Mouse (Mus musculus): Measurements from ENCODE around the gene Atp1a2. TPM values are rescaled to one million over a fixed set of nuclear protein-coding genes. Genes with fewer than 3 reads are reported as not detected.

The Atp1a2 gene
- total RNA-seq, 2 experiments from 2014 or later = 303 to 400 TPM

DNA sequence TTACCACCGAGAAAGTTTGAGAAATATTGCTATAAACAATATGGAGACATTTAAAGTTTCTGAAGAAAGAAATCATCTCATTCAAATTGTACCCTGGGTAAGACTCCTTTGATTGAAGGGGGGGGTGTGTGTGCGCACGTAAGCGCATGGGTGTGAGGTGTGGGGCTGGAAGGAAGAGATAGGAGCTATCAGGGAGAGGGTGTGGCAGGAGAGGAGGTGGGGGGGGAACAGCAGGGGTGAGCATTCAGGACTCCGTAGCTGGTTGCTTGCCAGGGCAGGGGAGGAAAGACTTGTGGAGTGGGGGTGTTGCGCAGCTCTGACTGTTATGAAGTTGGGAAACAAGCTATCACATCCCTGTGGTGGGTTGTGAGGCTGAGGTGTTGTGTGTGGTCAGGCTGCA is 6.6 kb upstream of the Atp1a2 start:
- no peak for DNase-seq

- DNase-seq = no peak
Observed at GRCm38 (mm10) chr1:172302851-172303250, 5.0 kb upstream of the Atp1a2 start.

GRCm38 (mm10) chr1:172302311-172302710 is 4.4 kb upstream of the Atp1a2 start:
- DNase-seq = no peak

DNA sequence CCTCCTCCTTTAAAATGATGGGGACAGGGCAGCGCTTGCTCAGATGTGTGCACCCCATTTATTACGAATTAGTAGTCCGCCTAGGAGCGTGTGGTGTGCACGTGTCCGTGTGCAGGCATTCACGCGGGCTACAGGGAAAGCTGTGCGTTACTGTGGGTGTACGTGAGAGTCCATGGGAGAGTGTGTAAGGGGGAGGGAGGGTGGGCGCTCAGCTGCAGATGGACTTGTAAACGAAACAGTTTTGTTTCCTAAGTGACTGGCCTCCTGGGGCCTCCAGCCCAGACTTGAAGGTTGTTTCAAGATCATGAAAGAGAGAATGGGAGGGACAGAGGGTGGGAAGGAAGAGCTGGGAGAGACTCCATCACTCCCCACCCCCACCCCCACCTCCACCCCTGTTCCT is 3.3 kb upstream of the Atp1a2 start:
- no peak for DNase-seq

GRCm38 (mm10) chr1:172300247-172300646 is 2.4 kb upstream of the Atp1a2 start:
- DNase-seq = peak; percentile 79

- peak; percentile 43 for DNase-seq
Observed at GRCm38 (mm10) chr1:172299528-172299927, 1.7 kb upstream of the Atp1a2 start.

GRCm38 (mm10) chr1:172296816-172297510 is 901 bp downstream of the Atp1a2 start:
- DNase-seq = peak; percentile 70

GRCm38 (mm10) chr1:172295751-172296197 is 2.1 kb downstream of the Atp1a2 start:
- peak; percentile 62 for DNase-seq

- no peak for DNase-seq
Observed at GRCm38 (mm10) chr1:172293449-172293848, 4.4 kb downstream of the Atp1a2 start.

DNA sequence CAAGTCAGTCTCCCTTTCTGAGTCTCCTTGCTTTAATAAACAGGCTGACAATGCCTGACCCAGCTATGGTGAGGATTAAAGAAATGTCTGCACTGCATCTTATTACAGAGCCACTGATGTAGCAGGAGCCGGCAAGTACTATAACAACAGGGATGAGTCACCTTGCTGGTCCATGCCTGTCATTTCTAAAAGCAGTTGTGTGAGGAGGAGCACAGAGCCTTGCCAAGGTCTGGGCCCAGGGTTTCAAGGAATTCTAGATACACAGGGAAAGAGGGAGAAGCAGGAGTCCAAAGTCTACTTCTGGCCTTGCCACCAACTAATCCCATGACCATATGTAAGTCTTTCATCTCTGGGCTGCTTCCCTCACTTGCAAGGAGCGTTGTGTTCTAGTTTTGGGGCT is 5.0 kb downstream of the Atp1a2 start:
- no peak for DNase-seq

DNA sequence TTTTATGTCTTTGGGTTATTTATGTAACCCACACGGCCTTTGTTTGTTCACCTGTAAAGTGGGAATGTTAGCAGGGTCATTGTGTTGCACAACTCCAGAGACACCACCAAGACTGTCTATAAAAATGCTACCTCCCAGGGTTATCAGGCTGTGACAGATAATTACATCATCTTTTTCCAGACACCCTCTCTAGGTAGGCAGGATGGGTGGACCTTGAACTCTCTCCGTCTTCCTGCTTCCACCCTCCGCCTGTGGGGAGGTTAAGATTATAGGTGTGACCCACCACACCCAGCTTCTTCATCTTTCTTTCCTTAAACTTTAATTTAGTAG is 8.3 kb downstream of the Atp1a2 start:
- no peak for DNase-seq

DNA sequence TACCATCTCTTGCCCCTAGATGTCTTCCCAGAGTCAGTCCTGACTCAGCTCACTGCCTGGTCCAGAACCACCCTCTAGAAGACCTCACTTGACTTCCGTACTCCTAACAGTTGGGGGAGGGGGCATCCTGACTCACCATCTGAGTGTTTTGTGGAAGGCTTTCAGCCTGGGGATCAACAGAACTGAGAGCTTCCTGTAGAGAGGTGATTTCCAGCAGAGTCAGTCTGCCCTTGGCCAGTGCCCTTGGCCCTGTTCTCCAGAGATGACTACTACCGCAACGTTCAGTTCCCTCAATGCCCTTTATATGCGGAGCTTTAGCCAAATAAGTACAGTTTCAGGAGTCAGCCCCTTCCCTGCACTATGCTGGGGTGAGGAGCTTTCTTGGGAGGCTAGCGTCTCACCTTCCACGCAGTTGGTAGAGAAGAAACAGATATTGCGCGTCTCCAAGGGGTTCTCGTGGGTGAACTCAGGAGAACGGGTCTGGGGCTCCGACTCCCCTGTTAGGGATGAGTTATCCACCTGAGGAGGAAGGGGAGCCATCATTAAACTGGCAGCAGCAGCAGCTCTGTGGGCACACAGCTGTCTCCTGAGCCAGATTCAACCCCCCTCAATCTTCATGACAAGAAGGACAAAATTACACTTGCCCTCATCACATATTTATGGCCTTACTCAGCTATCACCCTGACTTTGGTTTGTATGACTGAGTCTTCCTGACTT is 8.8 kb downstream of the Atp1a2 start:
- DNase-seq = peak; percentile 63

DNA sequence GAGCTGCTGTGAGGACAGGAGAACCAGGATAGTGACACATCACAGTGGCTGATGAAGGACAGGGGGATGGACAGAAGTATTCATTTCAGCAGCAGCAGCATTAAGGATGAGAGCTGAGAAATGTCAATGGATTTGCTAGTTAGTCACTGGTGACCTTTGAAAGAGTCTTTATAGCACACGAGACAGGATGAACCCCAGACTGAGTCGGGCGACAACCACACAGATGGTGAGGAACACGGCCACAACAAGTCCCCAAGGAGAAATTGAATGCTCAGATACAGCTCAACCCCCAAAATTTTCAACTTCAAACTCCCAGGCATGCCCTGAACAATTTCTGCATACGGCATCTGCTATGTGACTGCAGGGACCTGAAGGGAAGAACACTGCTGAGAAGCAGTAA is 11.1 kb downstream of the Atp1a2 start:
- no peak for DNase-seq

GRCm38 (mm10) chr1:172284221-172284620 is 13.6 kb downstream of the Atp1a2 start:
- no peak for DNase-seq

- no peak for DNase-seq
Observed at GRCm38 (mm10) chr1:172283073-172283472, 14.8 kb downstream of the Atp1a2 start.

GRCm38 (mm10) chr1:172281522-172282254 is 16.2 kb downstream of the Atp1a2 start:
- no peak for DNase-seq

DNA sequence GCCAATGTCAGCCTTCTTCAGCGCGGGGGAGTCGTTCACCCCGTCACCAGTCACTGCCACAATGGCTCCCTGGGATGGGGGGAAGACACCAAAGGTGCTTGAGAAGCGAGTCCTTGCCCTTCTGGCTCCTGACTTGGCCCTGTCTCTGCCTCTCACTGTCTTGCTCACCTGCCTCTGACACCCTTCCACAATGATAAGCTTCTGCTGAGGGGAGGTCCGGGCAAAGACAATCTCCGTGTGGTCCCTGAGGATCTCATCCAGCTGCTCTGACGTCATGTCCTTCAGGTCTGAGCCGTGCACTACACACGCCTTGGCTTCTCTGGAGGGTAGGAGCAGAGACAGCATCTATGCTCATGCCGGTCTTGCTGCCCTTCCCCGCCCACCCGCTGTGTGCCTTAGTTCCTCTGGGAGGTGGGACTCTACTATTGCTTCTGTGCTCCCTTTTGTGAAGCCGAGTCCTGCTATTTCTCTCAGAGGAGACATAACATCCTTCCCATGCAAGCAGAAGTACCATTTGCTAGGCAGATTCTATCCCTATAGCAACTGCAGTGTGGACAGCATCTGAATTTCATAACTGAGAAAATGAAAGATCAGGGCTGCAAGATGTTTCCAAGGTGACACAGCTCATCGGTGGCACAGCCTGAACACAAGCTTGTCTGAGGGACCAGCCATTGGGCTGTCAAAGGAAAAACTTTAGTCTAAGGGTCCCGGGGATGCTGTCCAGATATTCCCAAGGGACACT is 17.9 kb downstream of the Atp1a2 start:
- no peak for DNase-seq

- DNase-seq = no peak
Observed at GRCm38 (mm10) chr1:172278328-172278727, 19.5 kb downstream of the Atp1a2 start.

DNA sequence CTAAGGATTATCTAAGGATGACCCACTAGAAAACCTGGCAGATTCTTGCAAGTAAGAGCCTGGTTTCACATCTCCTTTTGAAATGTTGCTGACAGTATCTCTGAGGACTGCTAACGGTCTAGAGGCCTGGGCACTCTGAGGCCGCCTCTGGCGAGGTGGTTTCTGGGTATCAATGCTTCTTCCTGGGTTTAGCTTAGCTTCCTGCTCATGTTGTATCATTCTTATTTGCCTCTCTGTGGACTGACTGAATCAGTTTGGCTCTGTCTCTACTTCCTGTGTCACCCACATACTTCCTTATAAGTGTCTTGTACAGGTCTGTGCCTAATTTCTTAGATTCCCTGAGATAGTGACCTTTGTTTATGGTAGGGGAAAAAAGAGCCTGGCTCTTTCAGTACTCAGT is 20.7 kb downstream of the Atp1a2 start:
- DNase-seq = no peak

DNA sequence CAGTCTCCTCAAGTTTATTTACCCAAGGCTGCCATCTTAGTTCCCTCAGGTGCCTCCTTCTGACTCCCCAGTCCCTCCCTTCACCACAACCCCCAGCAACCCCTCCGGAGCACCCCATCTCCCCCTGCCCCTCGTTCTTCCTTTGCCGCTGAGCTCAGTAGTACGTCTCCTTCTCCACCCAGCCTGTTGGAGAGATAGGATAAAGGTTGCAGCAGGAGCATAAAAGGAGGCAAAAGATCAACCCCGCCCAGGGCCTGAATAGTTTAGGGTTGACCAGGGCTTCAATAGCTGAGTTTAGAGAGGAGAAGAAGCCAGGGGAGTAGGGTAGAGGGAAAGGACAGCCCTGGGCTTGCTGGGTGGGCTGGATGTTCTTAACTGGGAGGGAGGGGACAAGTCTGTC is 23.3 kb downstream of the Atp1a2 start:
- no peak for DNase-seq

DNA sequence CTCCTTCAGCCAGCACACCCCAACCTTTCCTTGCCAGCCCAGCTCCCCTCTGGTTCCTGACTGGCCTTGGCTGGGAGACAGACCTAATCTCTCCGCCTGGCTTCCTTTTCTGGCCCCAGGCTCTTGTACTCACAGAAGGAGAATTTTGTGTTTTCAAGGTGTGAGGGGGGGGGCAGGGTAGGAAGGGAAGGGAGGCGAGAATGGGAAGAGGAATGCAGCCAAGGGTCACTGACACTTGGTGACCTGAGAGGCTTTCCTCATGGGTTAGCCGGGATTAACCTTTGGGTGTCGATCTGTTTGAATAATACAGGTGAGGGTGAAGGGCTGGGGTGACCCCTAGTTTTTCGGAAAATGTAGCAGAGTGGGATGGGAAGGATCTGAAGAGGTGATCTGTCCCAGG is 23.7 kb downstream of the Atp1a2 start:
- DNase-seq = no peak

- DNase-seq = peak; percentile 2
Observed at GRCm38 (mm10) chr1:172273386-172273785, 24.5 kb downstream of the Atp1a2 start.

GRCm38 (mm10) chr1:172271765-172272164 is 26.1 kb downstream of the Atp1a2 start:
- DNase-seq = peak; percentile 12

All from adrenal gland, postnatal 10 days (tissue).